Mouse (Mus musculus): Measurements from ENCODE around the gene Gdpd1. TPM values are rescaled to one million over a fixed set of nuclear protein-coding genes. Genes with fewer than 3 reads are reported as not detected.
"Not testable (repeated sequence)": the region's sequence is repeated elsewhere in the genome, so short reads cannot be mapped to it uniquely, and the experiment has no call there.

The Gdpd1 gene
- polyA plus RNA-seq, 1 experiment from 2014 or later, result 177 TPM

- H3K36me3 ChIP-seq (ENCODE audit: control insufficient read depth, insufficient read depth, low read length), result peaks cover 62% of the 10 kb centered on the region
Measured at GRCm38 (mm10) chr11:87039307-87039963, 34.4 kb downstream of the Gdpd1 start.

GRCm38 (mm10) chr11:87036180-87036579 lies 37.7 kb downstream of the Gdpd1 start:
- H3K27ac ChIP-seq (ENCODE audit: low read length), result no peak overlapping the region
- peaks cover 50% of the 10 kb centered on the region for H3K36me3 ChIP-seq (ENCODE audit: control insufficient read depth, insufficient read depth, low read length)
- no peaks in the 10 kb centered on the region for H3K4me1 ChIP-seq (ENCODE audit: control insufficient read depth, insufficient read depth, low read length)
- 68% methylated on average over 4 of the region's 4 CpGs for WGBS
- no peaks in the 10 kb centered on the region for H3K9me3 ChIP-seq (replicated peaks; ENCODE audit: control insufficient read depth, low read length, poor library complexity, severe bottlenecking)
- no peak overlapping the region for H3K4me2 ChIP-seq (ENCODE audit: low read length)
- no peak overlapping the region for H3K4me3 ChIP-seq (ENCODE audit: low read depth, low read length)
- H3K27me3 ChIP-seq (ENCODE audit: control insufficient read depth, insufficient read depth, low read depth, low read length), result no peaks in the 10 kb centered on the region
- ATAC-seq, result no peak
- no peak overlapping the region for H3K9ac ChIP-seq (ENCODE audit: low read depth, low read length)

More at GRCm38 (mm10) chr11:87039307-87039963, 34.4 kb downstream of the Gdpd1 start:
- WGBS, result 93% methylated on average over 9 of the region's 9 CpGs
- H3K4me2 ChIP-seq (ENCODE audit: low read length), result no peak overlapping the region
- no peak overlapping the region for H3K4me3 ChIP-seq (ENCODE audit: low read depth, low read length)
- no peaks in the 10 kb centered on the region for H3K9me3 ChIP-seq (replicated peaks; ENCODE audit: control insufficient read depth, low read length, poor library complexity, severe bottlenecking)
- no peak overlapping the region for H3K9ac ChIP-seq (ENCODE audit: low read depth, low read length)
- no peaks in the 10 kb centered on the region for H3K27me3 ChIP-seq (ENCODE audit: control insufficient read depth, insufficient read depth, low read depth, low read length)
- H3K27ac ChIP-seq (ENCODE audit: low read length), result no peak overlapping the region
- ATAC-seq, result no peak
- H3K4me1 ChIP-seq (ENCODE audit: control insufficient read depth, insufficient read depth, low read length), result no peaks in the 10 kb centered on the region

GRCm38 (mm10) chr11:87028212-87028611 lies 45.6 kb downstream of the Gdpd1 start:
- H3K4me3 ChIP-seq (ENCODE audit: low read depth, low read length), result no peak overlapping the region
- H3K4me1 ChIP-seq (ENCODE audit: control insufficient read depth, insufficient read depth, low read length), result no peaks in the 10 kb centered on the region
- no peaks in the 10 kb centered on the region for H3K9me3 ChIP-seq (replicated peaks; ENCODE audit: control insufficient read depth, low read length, poor library complexity, severe bottlenecking)
- no peak for ATAC-seq
- H3K4me2 ChIP-seq (ENCODE audit: low read length), result no peak overlapping the region
- no peak overlapping the region for H3K27ac ChIP-seq (ENCODE audit: low read length)
- no peaks in the 10 kb centered on the region for H3K27me3 ChIP-seq (ENCODE audit: control insufficient read depth, insufficient read depth, low read depth, low read length)
- 95% methylated on average over 3 of the region's 3 CpGs for WGBS
- peaks cover 3% of the 10 kb centered on the region; the same call in 1 of the 2 replicates for H3K36me3 ChIP-seq (ENCODE audit: control insufficient read depth, insufficient read depth, low read length)
- H3K9ac ChIP-seq (ENCODE audit: low read depth, low read length), result no peak overlapping the region

GRCm38 (mm10) chr11:87026096-87026875 lies 47.6 kb downstream of the Gdpd1 start:
- 84% methylated on average over 9 of the region's 9 CpGs for WGBS
- H3K9ac ChIP-seq (ENCODE audit: low read depth, low read length), result no peak overlapping the region
- H3K4me2 ChIP-seq (ENCODE audit: low read length), result no peak overlapping the region
- no peaks in the 10 kb centered on the region for H3K9me3 ChIP-seq (replicated peaks; ENCODE audit: control insufficient read depth, low read length, poor library complexity, severe bottlenecking)
- H3K36me3 ChIP-seq (ENCODE audit: control insufficient read depth, insufficient read depth, low read length), result no peaks in the 10 kb centered on the region
- H3K27me3 ChIP-seq (ENCODE audit: control insufficient read depth, insufficient read depth, low read depth, low read length), result no peaks in the 10 kb centered on the region
- H3K4me1 ChIP-seq (ENCODE audit: control insufficient read depth, insufficient read depth, low read length), result no peaks in the 10 kb centered on the region
- H3K4me3 ChIP-seq (ENCODE audit: low read depth, low read length), result no peak overlapping the region
- no peak for ATAC-seq
- no peak overlapping the region for H3K27ac ChIP-seq (ENCODE audit: low read length)

GRCm38 (mm10) chr11:87025351-87025750 lies 48.5 kb downstream of the Gdpd1 start:
- ATAC-seq, result no peak
- no peaks in the 10 kb centered on the region for H3K9me3 ChIP-seq (replicated peaks; ENCODE audit: control insufficient read depth, low read length, poor library complexity, severe bottlenecking)

GRCm38 (mm10) chr11:87023240-87023639 lies 50.6 kb downstream of the Gdpd1 start:
- H3K4me3 ChIP-seq (ENCODE audit: low read depth, low read length); H3K9ac ChIP-seq (ENCODE audit: low read depth, low read length); H3K27me3 ChIP-seq (ENCODE audit: control insufficient read depth, insufficient read depth, low read depth, low read length); H3K4me2 ChIP-seq (ENCODE audit: low read length); H3K4me1 ChIP-seq (ENCODE audit: control insufficient read depth, insufficient read depth, low read length); H3K9me3 ChIP-seq (replicated peaks; ENCODE audit: control insufficient read depth, low read length, poor library complexity, severe bottlenecking); H3K27ac ChIP-seq (ENCODE audit: low read length); ATAC-seq; H3K36me3 ChIP-seq (ENCODE audit: control insufficient read depth, insufficient read depth, low read length): not testable (repeated sequence)
- WGBS, result 69% methylated on average over 8 of the region's 8 CpGs

More at GRCm38 (mm10) chr11:87025351-87025750, 48.5 kb downstream of the Gdpd1 start:
- Histone ChIP-seq H3K4me2 (ENCODE audit: low read length) (no peak overlapping the region), H3K4me1 (ENCODE audit: control insufficient read depth, insufficient read depth, low read length) (no peaks in the 10 kb centered on the region), H3K36me3 (ENCODE audit: control insufficient read depth, insufficient read depth, low read length) (no peaks in the 10 kb centered on the region), H3K27me3 (ENCODE audit: control insufficient read depth, insufficient read depth, low read depth, low read length) (no peaks in the 10 kb centered on the region), H3K27ac (ENCODE audit: low read length) (no peak overlapping the region), H3K9ac (ENCODE audit: low read depth, low read length) (no peak overlapping the region), H3K4me3 (ENCODE audit: low read depth, low read length) (no peak overlapping the region)
- 76% methylated on average over 3 of the region's 3 CpGs for WGBS

- Histone ChIP-seq H3K36me3 (ENCODE audit: control insufficient read depth, insufficient read depth, low read length) (no peaks in the 10 kb centered on the region), H3K27me3 (ENCODE audit: control insufficient read depth, insufficient read depth, low read depth, low read length) (no peaks in the 10 kb centered on the region), H3K9me3 (replicated peaks; ENCODE audit: control insufficient read depth, low read length, poor library complexity, severe bottlenecking) (no peaks in the 10 kb centered on the region), H3K4me2 (ENCODE audit: low read length) (no peak overlapping the region), H3K4me3 (ENCODE audit: low read depth, low read length) (no peak overlapping the region), H3K27ac (ENCODE audit: low read length) (no peak overlapping the region), H3K9ac (ENCODE audit: low read depth, low read length) (no peak overlapping the region), H3K4me1 (ENCODE audit: control insufficient read depth, insufficient read depth, low read length) (no peaks in the 10 kb centered on the region)
- ATAC-seq, result no peak
- WGBS, result 73% methylated on average over 4 of the region's 4 CpGs
Measured at GRCm38 (mm10) chr11:87022765-87023164, 51.1 kb downstream of the Gdpd1 start.

GRCm38 (mm10) chr11:87021551-87021950 lies 52.3 kb downstream of the Gdpd1 start:
- H3K36me3 ChIP-seq (ENCODE audit: control insufficient read depth, insufficient read depth, low read length), result no peaks in the 10 kb centered on the region
- H3K27ac ChIP-seq (ENCODE audit: low read length), result no peak overlapping the region
- H3K4me1 ChIP-seq (ENCODE audit: control insufficient read depth, insufficient read depth, low read length), result no peaks in the 10 kb centered on the region
- no peak for ATAC-seq
- no peaks in the 10 kb centered on the region for H3K27me3 ChIP-seq (ENCODE audit: control insufficient read depth, insufficient read depth, low read depth, low read length)
- no peak overlapping the region for H3K4me3 ChIP-seq (ENCODE audit: low read depth, low read length)
- H3K4me2 ChIP-seq (ENCODE audit: low read length), result no peak overlapping the region
- H3K9ac ChIP-seq (ENCODE audit: low read depth, low read length), result no peak overlapping the region
- no peaks in the 10 kb centered on the region for H3K9me3 ChIP-seq (replicated peaks; ENCODE audit: control insufficient read depth, low read length, poor library complexity, severe bottlenecking)

GRCm38 (mm10) chr11:87020449-87020848 lies 53.4 kb downstream of the Gdpd1 start:
- ATAC-seq, result no peak
- no peak overlapping the region for H3K9ac ChIP-seq (ENCODE audit: low read depth, low read length)
- WGBS, result 85% methylated on average over 5 of the region's 5 CpGs
- no peak overlapping the region for H3K4me3 ChIP-seq (ENCODE audit: low read depth, low read length)
- H3K27me3 ChIP-seq (ENCODE audit: control insufficient read depth, insufficient read depth, low read depth, low read length), result no peaks in the 10 kb centered on the region
- H3K9me3 ChIP-seq (replicated peaks; ENCODE audit: control insufficient read depth, low read length, poor library complexity, severe bottlenecking), result no peaks in the 10 kb centered on the region
- H3K4me1 ChIP-seq (ENCODE audit: control insufficient read depth, insufficient read depth, low read length), result no peaks in the 10 kb centered on the region
- no peak overlapping the region for H3K27ac ChIP-seq (ENCODE audit: low read length)
- no peaks in the 10 kb centered on the region for H3K36me3 ChIP-seq (ENCODE audit: control insufficient read depth, insufficient read depth, low read length)
- no peak overlapping the region for H3K4me2 ChIP-seq (ENCODE audit: low read length)

All from midbrain, embryonic 16.5 days (tissue).